Mouse (Mus musculus) CH12.LX (cell line): ENCODE measurements around the gene Gkap1. TPM values are rescaled to one million over a fixed set of nuclear protein-coding genes. Genes with fewer than 3 reads are reported as not detected.
A peak's percentile ranks its signal among the peaks of the same experiment; 100 is the strongest.

Source experiments
- DNase-seq: peaks from one replicate; pipeline ENCODE4 v3.0.0-alpha.2; 2013; ENCODE audit errors: extremely low read depth
- H3K27ac ChIP-seq: 2 replicates; pipeline ENCODE4 v1.5.1; 2012; ENCODE audit warnings: low read depth, mild to moderate bottlenecking, control low read depth, moderate library complexity; ENCODE audit not compliant: insufficient read depth
- H3K27me3 ChIP-seq: replicated peaks from 2 replicates; pipeline ENCODE3; 2012; ENCODE audit warnings: inconsistent platforms
- H3K36me3 ChIP-seq, 2 experiments: replicated peaks in 1 of 2; 2 replicates each; pipeline versions ENCODE3 to v1.6.1; 2012; ENCODE audit warnings: inconsistent platforms in 1 of 2, low read length in 1 of 2, mild to moderate bottlenecking in 1 of 2, mixed read lengths in 1 of 2, moderate library complexity in 1 of 2; ENCODE audit not compliant: control insufficient read depth in 1 of 2, insufficient read depth in 1 of 2
- H3K4me1 ChIP-seq, 2 experiments: 2 replicates each; pipeline ENCODE4 v1.6.1; 2012; ENCODE audit warnings: inconsistent platforms in 1 of 2, moderate library complexity in 1 of 2; ENCODE audit not compliant: insufficient read depth in 2 of 2, control insufficient read depth in 1 of 2
- H3K4me2 ChIP-seq: 2 replicates; pipeline ENCODE4 v1.6.1; 2012; ENCODE audit warnings: low read depth, mild to moderate bottlenecking, control low read depth; ENCODE audit not compliant: poor library complexity, insufficient read depth, severe bottlenecking
- H3K4me3 ChIP-seq, 3 experiments: fragments of 150-350 bp in 1 of 3; sonication (generic) in 1 of 3; replicated peaks in 1 of 3; 2 replicates each; pipeline versions ENCODE3 to v1.5.1; 2011 to 2012; ENCODE audit warnings: low read depth in 2 of 3, low read length in 2 of 3, mild to moderate bottlenecking in 2 of 3, moderate library complexity in 2 of 3, control low read depth in 1 of 3, improper control_type of control experiment in 1 of 3, inconsistent platforms in 1 of 3, mixed read lengths in 1 of 3; ENCODE audit not compliant: poor library complexity in 1 of 3
- H3K79me2 ChIP-seq: replicated peaks from 2 replicates; pipeline ENCODE4 v1.6.1; 2012; ENCODE audit warnings: mild to moderate bottlenecking, moderate library complexity; ENCODE audit not compliant: control insufficient read depth, poor library complexity, insufficient read depth, severe bottlenecking; ENCODE audit errors: extremely low read depth
- H3K9ac ChIP-seq: 2 replicates; pipeline ENCODE4 v1.6.1; 2012; ENCODE audit warnings: low read depth, mild to moderate bottlenecking, control low read depth, moderate library complexity; ENCODE audit not compliant: insufficient read depth
- H3K9me3 ChIP-seq: replicated peaks from 2 replicates; pipeline ENCODE3; 2012; ENCODE audit warnings: low read length, inconsistent platforms, mixed read lengths
- BHLHE40 ChIP-seq: IDR thresholded peaks from 2 replicates; pipeline ENCODE4 v1.6.1; 2011; ENCODE audit warnings: mild to moderate bottlenecking, low read depth, low read length, improper control_type of control experiment
- CHD1 ChIP-seq: IDR thresholded peaks from 2 replicates; pipeline ENCODE4 v1.6.1; 2012; ENCODE audit warnings: low read depth, low read length, improper control_type of control experiment, inconsistent platforms
- CTCF ChIP-seq, 2 experiments: IDR thresholded peaks in 1 of 2; conservative IDR thresholded peaks in 1 of 2; 2 replicates each; pipeline ENCODE4 v1.5.1; 2011 to 2012; ENCODE audit warnings: low read depth in 2 of 2, low read length in 2 of 2, improper control_type of control experiment in 1 of 2, inconsistent platforms in 1 of 2, mild to moderate bottlenecking in 1 of 2, moderate library complexity in 1 of 2
- HCFC1 ChIP-seq: IDR thresholded peaks from 2 replicates; pipeline ENCODE4 v1.6.1; 2012; ENCODE audit warnings: low read depth, mild to moderate bottlenecking, inconsistent platforms, low read length, improper control_type of control experiment
- IRF4 ChIP-seq: IDR thresholded peaks from 2 replicates; pipeline ENCODE4 v1.6.1; 2014; ENCODE audit warnings: low read depth, mild to moderate bottlenecking, inconsistent platforms, low read length, improper control_type of control experiment
- JUND ChIP-seq: conservative IDR thresholded peaks from 2 replicates; pipeline ENCODE4 v1.6.1; 2011; ENCODE audit warnings: low read depth, low read length, improper control_type of control experiment
- KAT2A ChIP-seq: IDR thresholded peaks from 2 replicates; pipeline ENCODE4 v1.6.1; 2012; ENCODE audit warnings: low read length, improper control_type of control experiment, inconsistent platforms; ENCODE audit not compliant: insufficient replicate concordance
- MAZ ChIP-seq: IDR thresholded peaks from 2 replicates; pipeline ENCODE4 v1.6.1; 2012; ENCODE audit warnings: low read depth, mild to moderate bottlenecking, inconsistent platforms, low read length, improper control_type of control experiment, moderate library complexity
- POLR2A ChIP-seq: IDR thresholded peaks from 2 replicates; pipeline ENCODE4 v1.6.1; 2011; ENCODE audit warnings: low read depth, mild to moderate bottlenecking, improper control_type of control experiment, low read length
- RAD21 ChIP-seq: IDR thresholded peaks from 2 replicates; pipeline ENCODE4 v1.6.1; 2011; ENCODE audit warnings: low read depth, mild to moderate bottlenecking, low read length, improper control_type of control experiment, moderate library complexity
- RCOR1 ChIP-seq: conservative IDR thresholded peaks from 2 replicates; pipeline ENCODE4 v1.6.1; 2012; ENCODE audit warnings: low read depth, mild to moderate bottlenecking, inconsistent platforms, low read length, improper control_type of control experiment
- SMC3 ChIP-seq: IDR thresholded peaks from 2 replicates; pipeline ENCODE4 v1.6.1; 2011; ENCODE audit warnings: low read depth, low read length, improper control_type of control experiment
- USF1 ChIP-seq: IDR thresholded peaks from 2 replicates; pipeline ENCODE4 v1.6.1; 2014; ENCODE audit warnings: low read depth, mild to moderate bottlenecking, inconsistent platforms, low read length, improper control_type of control experiment
- USF2 ChIP-seq: conservative IDR thresholded peaks from 2 replicates; pipeline ENCODE4 v1.6.1; 2011; ENCODE audit warnings: low read depth, low read length, improper control_type of control experiment
- ZC3H11A ChIP-seq: IDR thresholded peaks from 2 replicates; pipeline ENCODE4 v1.6.1; 2012; ENCODE audit warnings: low read depth, mild to moderate bottlenecking, inconsistent platforms, low read length, improper control_type of control experiment
- ZNF384 ChIP-seq: IDR thresholded peaks from 2 replicates; pipeline ENCODE4 v1.6.1; 2012; ENCODE audit warnings: low read depth, low read length, improper control_type of control experiment, inconsistent platforms
- dilution Hi-C: fragments of 300-500 bp; cut with MboI; formaldehyde crosslinking; loops from 2 replicates; pipeline ENCODE4 v1.14.3; 2020; ENCODE audit warnings: low sequenced_read_pairs; ENCODE audit not compliant: extremely low pct_unique_long_range_greater_than_20kb, extremely low pct_ligation_motif_present
- in situ Hi-C: fragments of 300-500 bp; cut with MboI; formaldehyde crosslinking; loops from 3 replicates; pipeline ENCODE4 v1.14.3; 2019; ENCODE audit warnings: low sequenced_read_pairs, low pct_ligation_motif_present, low pct_unique_long_range_greater_than_20kb, mixed read lengths
- polyA plus RNA-seq: library from polyadenylated mRNA; unstranded; fragments of >175 nt; gene quantifications from 2 replicates; pipeline ENCODE4 v1.2.1, GENCODE M21; 2012; ENCODE audit warnings: low read depth; ENCODE audit not compliant: insufficient read length
- total RNA-seq, 2 experiments: library from RNA; depleted of rRNA; stranded (reverse); fragments of 300-350 nt in 1 of 2; fragments of >200 nt in 1 of 2; gene quantifications; 2 replicates each; pipeline ENCODE4 v1.2.3; 2012 to 2014

The Gkap1 gene
- total and polyA plus RNA-seq, 3 experiments: 0.82 to 2.0 (median 1.3) TPM

GRCm38 (mm10) chr13:58232611-58233010, 42.9 kb downstream of the Gkap1 start:
- TF ChIP-seq IRF4 (peak; percentile 35; the same call in 1 of the 2 replicates), HCFC1 (no peak), SMC3 (peak; percentile 77), JUND (no peak), USF1 (no peak), ZNF384 (no peak), CHD1 (no peak), BHLHE40 (no peak), RCOR1 (no peak), RAD21 (peak; percentile 70), KAT2A (no peak), MAZ (no peak), ZC3H11A (no peak; the same call in 1 of the 2 replicates), POLR2A (no peak), CTCF (conservative IDR thresholded peaks at IDR 0.05 in 1 of 2, IDR thresholded peaks at IDR 0.05 in 1 of 2; ENCODE audit: low read depth in 2 of 2, low read length in 2 of 2) (peak in 1 of 2 experiments; percentile 83; a peak in 2 of 4 replicates)
- Histone ChIP-seq H3K9ac (no peak overlapping the region), H3K9me3 (no peaks in the 10 kb centered on the region), H3K4me2 (no peak overlapping the region), H3K4me1 (peaks cover 5 to 17% of the 10 kb centered on the region in 2 experiments), H3K4me3 (no peak overlapping the region), H3K27ac (no peak overlapping the region), H3K36me3 (no peaks in the 10 kb centered on the region), H3K27me3 (no peaks in the 10 kb centered on the region), H3K79me2 (no peaks in the 10 kb centered on the region)
- DNase-seq: peak; percentile 48
- dilution Hi-C loops (no loop called here), in situ Hi-C loops (loop anchor here (5.0 to 25.0 kb wide), 2 partner anchors 45 to 155 kb away; partner anchors contain the start of gene 2210016F16Rik)

- dilution Hi-C loops (no loop called here), in situ Hi-C loops (loop anchor here (5.0 to 25.0 kb wide), 2 partner anchors 45 to 155 kb away; partner anchors contain the start of gene 2210016F16Rik)
- TF ChIP-seq USF2: no peak
- DNase-seq: no peak
- Histone ChIP-seq H3K9ac (no peak overlapping the region), H3K4me1 (peaks cover 5 to 17% of the 10 kb centered on the region in 2 experiments), H3K27me3 (no peaks in the 10 kb centered on the region), H3K4me2 (no peak overlapping the region), H3K36me3 (no peaks in the 10 kb centered on the region), H3K9me3 (peaks cover 2% of the 10 kb centered on the region), H3K27ac (no peak overlapping the region), H3K4me3 (no peak overlapping the region), H3K79me2 (no peaks in the 10 kb centered on the region)
Observed at GRCm38 (mm10) chr13:58232070-58232469, 43.4 kb downstream of the Gkap1 start.
